Mouse (Mus musculus) cerebellum, adult 2 months (tissue): ENCODE measurements at regions not wholly inside any gene's neighbourhood (a gene's known extent, or its start where the extent isn't known, plus 50 kb on each side); places are given as distances from the start of the nearest gene placed in this dataset.

Experiments
- DNase-seq, 2 experiments: peaks; one replicate each; pipeline ENCODE4 v3.0.0; 2021
- H3K27ac ChIP-seq: fragments of 200-500 bp; 2 replicates; pipeline ENCODE4 v1.5.1; 2012; ENCODE audit warnings: low read length, control low read depth, inconsistent platforms; ENCODE audit not compliant: insufficient read depth
- H3K27me3 ChIP-seq: fragments of 200-500 bp; 2 replicates; pipeline ENCODE4 v1.6.1; 2012; ENCODE audit warnings: inconsistent platforms, mild to moderate bottlenecking, low read length, moderate library complexity; ENCODE audit not compliant: control insufficient read depth, insufficient read depth
- H3K4me1 ChIP-seq: fragments of 200-500 bp; 2 replicates; pipeline ENCODE4 v1.6.1; 2011; ENCODE audit warnings: low read length; ENCODE audit not compliant: control insufficient read depth, insufficient read depth
- H3K4me3 ChIP-seq: fragments of 200-500 bp; replicated peaks from 2 replicates; pipeline ENCODE3; 2011; ENCODE audit warnings: mild to moderate bottlenecking, low read depth, low read length, control low read depth; ENCODE audit not compliant: insufficient read depth
- CTCF ChIP-seq: fragments of 200-500 bp; IDR thresholded peaks from 2 replicates; pipeline ENCODE4 v1.5.1; 2011; ENCODE audit warnings: low read depth, mild to moderate bottlenecking, control low read depth, low read length, moderate library complexity, borderline replicate concordance; ENCODE audit not compliant: insufficient read depth
- POLR2A ChIP-seq: fragments of 200-500 bp; IDR thresholded peaks from 2 replicates; pipeline ENCODE4 v1.6.1; 2011; ENCODE audit warnings: low read length, control low read depth, borderline replicate concordance; ENCODE audit not compliant: insufficient read depth
- WGBS: fragments of 180-500 bp; shearing (Covaris S2); methylation state at CpG from one replicate; pipeline ENCODE4 v1.1.7; 2018; 5-methylcytosine and 5-hydroxymethylcytosine counted together

DNA sequence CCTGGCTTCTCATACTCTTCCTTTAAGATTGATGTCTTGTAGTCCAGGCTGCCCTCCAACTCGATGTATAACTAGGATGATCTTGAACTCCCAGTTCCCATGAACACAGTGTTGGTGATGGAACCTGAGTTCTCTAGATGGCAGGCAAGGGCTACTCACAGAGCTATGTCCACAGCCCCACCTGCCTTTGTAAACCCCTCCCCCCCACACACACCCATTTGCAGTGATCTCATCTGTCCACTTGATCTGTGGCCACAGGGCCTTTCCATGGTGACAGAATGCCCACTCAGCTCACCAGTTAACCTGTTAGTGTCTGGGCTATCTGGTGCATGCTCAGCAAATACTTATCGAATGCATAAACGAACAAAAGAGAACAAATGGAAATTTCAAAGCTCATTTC is 176.4 kb downstream of the Nucb2 start:
- Histone ChIP-seq H3K4me3 (no peak overlapping the region), H3K4me1 (no peaks in the 10 kb centered on the region; the same call in 1 of the 2 replicates), H3K27me3 (no peaks in the 10 kb centered on the region; the same call in 1 of the 2 replicates), H3K27ac (no peak overlapping the region)
- 28% methylated on average over 3 of the region's 3 CpGs for WGBS
- no peak for DNase-seq
- TF ChIP-seq POLR2A (no peak), CTCF (no peak)

DNA sequence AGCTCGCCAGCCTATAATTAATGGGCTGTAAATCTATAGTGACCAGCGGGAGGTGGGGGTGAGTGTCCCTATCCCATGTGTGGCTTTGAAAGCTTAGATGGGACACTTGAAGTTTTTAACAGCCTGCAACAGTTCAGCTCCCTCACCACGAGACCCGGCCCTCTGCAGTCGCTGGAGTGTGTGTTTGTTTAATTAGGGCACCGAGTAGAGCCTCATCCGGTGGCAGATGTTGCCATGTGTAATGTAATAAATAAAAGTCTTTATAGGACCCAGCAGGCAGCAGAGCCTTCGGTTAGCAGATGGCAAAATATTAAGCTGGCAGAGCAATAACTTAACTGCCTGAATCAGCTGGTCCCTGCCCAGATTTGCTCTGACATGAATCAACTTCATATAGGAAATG is 177.1 kb downstream of the Nucb2 start:
- no peak overlapping the region for H3K4me3 ChIP-seq
- no peak overlapping the region for H3K27ac ChIP-seq
- no peaks in the 10 kb centered on the region; the same call in 1 of the 2 replicates for H3K4me1 ChIP-seq
- TF ChIP-seq POLR2A (no peak), CTCF (no peak)
- no peak for DNase-seq
- H3K27me3 ChIP-seq = no peaks in the 10 kb centered on the region; the same call in 1 of the 2 replicates
- WGBS = 14% methylated on average over 8 of the region's 8 CpGs

- WGBS = 81% methylated on average over 2 of the region's 2 CpGs
- Histone ChIP-seq H3K4me1 (no peaks in the 10 kb centered on the region), H3K27ac (no peak overlapping the region), H3K27me3 (no peaks in the 10 kb centered on the region), H3K4me3 (no peak overlapping the region)
- TF ChIP-seq CTCF (no peak), POLR2A (no peak)
- DNase-seq = no peak
These were observed 196.2 kb downstream of the Nucb2 start for GRCm38 (mm10) chr7:116700409-116700808.

DNA sequence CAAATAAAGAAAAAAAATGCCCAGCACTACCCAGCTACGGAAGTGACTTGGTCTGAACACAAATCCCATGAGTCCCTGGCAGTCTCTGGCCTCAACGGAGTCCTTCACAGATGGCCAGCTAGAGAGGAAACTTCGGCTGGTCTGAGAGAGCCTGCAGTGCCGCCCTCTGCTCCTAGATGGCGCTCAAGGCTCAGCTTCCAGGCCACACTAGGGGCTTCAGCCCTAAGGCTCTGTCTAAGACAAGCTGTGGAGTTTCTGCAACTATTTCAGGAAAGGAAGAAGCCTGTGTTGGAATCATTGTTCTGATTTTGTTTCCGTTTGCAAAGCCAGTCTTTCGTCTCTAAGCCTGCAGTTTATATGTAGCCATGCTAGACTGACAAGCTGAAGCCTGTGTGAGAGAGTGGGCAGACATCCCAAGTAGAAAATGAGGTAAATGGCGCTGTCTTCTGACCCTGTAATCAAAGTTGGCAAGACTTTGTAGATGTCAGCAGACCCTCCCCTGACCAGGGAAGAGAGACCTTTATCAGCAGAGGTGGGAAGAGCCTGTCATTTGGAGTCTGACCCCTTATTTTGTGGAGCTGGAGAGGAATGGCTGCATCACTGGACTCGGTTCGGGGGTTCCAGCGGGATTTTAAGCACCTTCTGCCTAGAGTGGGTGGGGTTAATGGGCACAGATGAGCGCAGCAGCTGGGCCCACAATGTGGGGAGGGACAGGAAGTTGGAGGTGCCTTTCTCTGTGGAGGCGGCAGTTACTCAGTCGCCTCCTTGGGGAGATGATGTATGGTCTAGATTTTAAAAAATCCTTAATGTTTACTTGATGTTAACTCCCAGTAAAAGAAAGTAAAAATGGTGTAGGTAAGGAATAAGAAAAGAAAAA is 197.5 kb downstream of the Nucb2 start:
- 26% methylated on average over 14 of the region's 14 CpGs for WGBS
- peak; percentile 14 to 35 for DNase-seq
- no peak overlapping the region for H3K27ac ChIP-seq
- no peaks in the 10 kb centered on the region for H3K27me3 ChIP-seq
- H3K4me3 ChIP-seq = no peak overlapping the region
- TF ChIP-seq CTCF = peak; percentile 71
- TF ChIP-seq POLR2A = no peak
- H3K4me1 ChIP-seq = no peaks in the 10 kb centered on the region

- H3K27ac ChIP-seq = no peak overlapping the region
- no peaks in the 10 kb centered on the region for H3K4me1 ChIP-seq
- DNase-seq = no peak
- 82% methylated on average over 2 of the region's 2 CpGs for WGBS
- TF ChIP-seq POLR2A (no peak), CTCF (no peak)
- no peaks in the 10 kb centered on the region for H3K27me3 ChIP-seq
- H3K4me3 ChIP-seq = no peak overlapping the region
These were observed 198.4 kb downstream of the Nucb2 start for GRCm38 (mm10) chr7:116702596-116702995.

DNA sequence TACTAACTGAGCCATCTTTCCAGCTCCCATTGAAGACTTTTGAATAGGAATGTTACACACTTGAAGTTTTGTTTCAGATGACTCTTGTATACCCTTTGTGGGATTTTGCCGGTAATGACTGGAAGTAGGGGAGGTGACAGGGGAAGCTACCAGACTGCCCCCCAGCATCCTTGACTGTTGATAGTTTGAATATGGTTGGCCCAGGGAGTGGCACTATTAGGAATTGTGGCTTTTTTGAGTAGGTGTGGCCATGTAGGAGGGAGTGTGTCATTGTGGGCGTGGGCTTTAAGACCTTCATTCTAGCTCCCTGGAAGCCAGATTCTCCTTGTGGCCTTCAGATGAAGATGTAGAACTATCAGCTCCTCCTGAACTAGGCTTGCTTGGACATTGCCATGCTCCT is 207.4 kb downstream of the Nucb2 start:
- TF ChIP-seq CTCF = no peak
- TF ChIP-seq POLR2A = no peak
- no peak for DNase-seq
- WGBS = 95% methylated on average over 2 of the region's 2 CpGs
- Histone ChIP-seq H3K4me1 (no peaks in the 10 kb centered on the region), H3K27me3 (no peaks in the 10 kb centered on the region), H3K4me3 (no peak overlapping the region), H3K27ac (no peak overlapping the region)

DNA sequence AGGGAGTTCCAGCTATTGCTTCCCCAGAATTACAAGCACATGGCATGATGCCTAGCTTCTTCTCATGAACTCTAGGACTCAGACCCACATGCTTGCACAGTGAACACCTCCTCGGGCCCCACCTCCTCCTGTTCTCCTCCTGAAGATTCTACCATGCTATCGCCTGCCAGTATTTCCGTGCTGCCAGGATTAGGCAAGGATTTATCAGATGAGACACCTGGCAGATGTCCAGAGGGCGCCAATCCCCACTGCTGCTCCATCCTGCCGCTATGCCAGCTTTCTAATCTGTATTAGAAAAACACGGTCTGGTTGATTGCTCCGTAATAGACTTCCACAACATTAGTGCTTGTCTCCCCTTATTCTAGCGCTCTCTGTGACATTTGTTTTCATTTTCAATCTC is 209.0 kb downstream of the Nucb2 start:
- Histone ChIP-seq H3K27me3 (no peaks in the 10 kb centered on the region), H3K4me1 (no peaks in the 10 kb centered on the region), H3K27ac (no peak overlapping the region), H3K4me3 (no peak overlapping the region)
- DNase-seq = peak; percentile 6 to 7
- no peak for TF ChIP-seq POLR2A
- no peak for TF ChIP-seq CTCF
- 15% methylated on average over 8 of the region's 8 CpGs for WGBS
